Mouse (Mus musculus) ovary, adult 18-20 months (tissue): ENCODE data around the gene Cenpu.
"Not testable (repeated sequence)": the region's sequence is repeated elsewhere in the genome, so short reads cannot be mapped to it uniquely, and the experiment has no call there.

Experiments
- DNase-seq: peaks from one replicate; pipeline ENCODE4 v3.0.0; 2022; ENCODE audit warnings: low spot score, mixed read lengths

Cenpu gene

GRCm38 (mm10) chr8:46550058-46550457 lies 1.8 kb upstream of the Cenpu start:
- no peak for DNase-seq

- no peak for DNase-seq
Measured at GRCm38 (mm10) chr8:46551029-46551428, 799 bp upstream of the Cenpu start.

- no peak for DNase-seq
Measured at GRCm38 (mm10) chr8:46552441-46552765, 575 bp downstream of the Cenpu start.

- peak; percentile 13 for DNase-seq
Measured at GRCm38 (mm10) chr8:46559428-46559827, 7.6 kb downstream of the Cenpu start.

- no peak for DNase-seq
Measured at GRCm38 (mm10) chr8:46562333-46562732, 10.5 kb downstream of the Cenpu start.

GRCm38 (mm10) chr8:46566914-46567529 lies 15.2 kb downstream of the Cenpu start:
- DNase-seq: no peak

- no peak for DNase-seq
Measured at GRCm38 (mm10) chr8:46567946-46568345, 16.1 kb downstream of the Cenpu start.

GRCm38 (mm10) chr8:46568942-46569341 lies 17.1 kb downstream of the Cenpu start:
- no peak for DNase-seq

GRCm38 (mm10) chr8:46569659-46570441 lies 18.0 kb downstream of the Cenpu start:
- no peak for DNase-seq

GRCm38 (mm10) chr8:46570673-46571072 lies 18.8 kb downstream of the Cenpu start:
- DNase-seq: no peak

GRCm38 (mm10) chr8:46573446-46573845 lies 21.6 kb downstream of the Cenpu start:
- DNase-seq: no peak

- DNase-seq: no peak
Measured at GRCm38 (mm10) chr8:46573964-46574363, 22.1 kb downstream of the Cenpu start.

- DNase-seq: no peak
Measured at GRCm38 (mm10) chr8:46578794-46579193, 27.0 kb downstream of the Cenpu start.

GRCm38 (mm10) chr8:46584328-46584727 lies 32.5 kb downstream of the Cenpu start:
- DNase-seq: not testable (repeated sequence)

GRCm38 (mm10) chr8:46585576-46585975 lies 33.7 kb downstream of the Cenpu start:
- DNase-seq: no peak

- DNase-seq: no peak
Measured at GRCm38 (mm10) chr8:46587911-46588310, 36.1 kb downstream of the Cenpu start.

GRCm38 (mm10) chr8:46588663-46589062 lies 36.8 kb downstream of the Cenpu start:
- no peak for DNase-seq

GRCm38 (mm10) chr8:46593067-46593466 lies 41.2 kb downstream of the Cenpu start:
- no peak for DNase-seq

- no peak for DNase-seq
Measured at GRCm38 (mm10) chr8:46593772-46594171, 41.9 kb downstream of the Cenpu start.

- DNase-seq: no peak
Measured at GRCm38 (mm10) chr8:46595593-46595992, 43.8 kb downstream of the Cenpu start.

- no peak for DNase-seq
Measured at GRCm38 (mm10) chr8:46596530-46596929, 44.7 kb downstream of the Cenpu start.

GRCm38 (mm10) chr8:46597411-46597810 lies 45.6 kb downstream of the Cenpu start:
- no peak for DNase-seq

- DNase-seq: no peak
Measured at GRCm38 (mm10) chr8:46598114-46598513, 46.3 kb downstream of the Cenpu start.

- DNase-seq: no peak
Measured at GRCm38 (mm10) chr8:46598753-46599152, 46.9 kb downstream of the Cenpu start.
